Mouse (Mus musculus) ovary, adult 18-20 months (tissue): ENCODE measurements around the gene Olfr788.

Experiments
- DNase-seq: peaks from one replicate; pipeline ENCODE4 v3.0.0; 2022; ENCODE audit warnings: low spot score, mixed read lengths

Gene Olfr788

GRCm38 (mm10) chr10:129470698-129471097 is at the start of gene Olfr788:
Olfr788 (plus strand) TSS chr10:129470998.
- no peak for DNase-seq

GRCm38 (mm10) chr10:129427006-129427405 is 43.8 kb upstream of the Olfr788 start, which contains the start of gene Olfr786:
Olfr786 (plus strand) TSS chr10:129427306.
- DNase-seq: no peak

- no peak for DNase-seq
These were observed 9.2 kb upstream of the Olfr788 start, which contains the start of gene Olfr787 for GRCm38 (mm10) chr10:129461562-129461961. Olfr787 (plus strand) TSS chr10:129461862.

- no peak for DNase-seq
These were observed 2.5 kb downstream of the Olfr788 start for GRCm38 (mm10) chr10:129473256-129473655.

- DNase-seq: no peak
These were observed 2.9 kb downstream of the Olfr788 start for GRCm38 (mm10) chr10:129473723-129474122.

- DNase-seq: no peak
These were observed 13.7 kb downstream of the Olfr788 start, which contains the start of gene Olfr789 for GRCm38 (mm10) chr10:129484452-129484851. Olfr789 (plus strand) TSS chr10:129484752.

- no peak for DNase-seq
These were observed 19.3 kb downstream of the Olfr788 start for GRCm38 (mm10) chr10:129490101-129490500.

- no peak for DNase-seq
These were observed 27.4 kb downstream of the Olfr788 start, which contains the start of gene Olfr790 for GRCm38 (mm10) chr10:129498192-129498591. Olfr790 (plus strand) TSS chr10:129498492.

- DNase-seq: no peak
These were observed 50.7 kb downstream of the Olfr788 start, which contains the start of gene Olfr791 for GRCm38 (mm10) chr10:129521492-129521891. Olfr791 (plus strand) TSS chr10:129521792.
